Mouse (Mus musculus) adrenal gland, postnatal 36 days (tissue): Measurements from ENCODE around the gene Aox3. TPM values are rescaled to one million over a fixed set of nuclear protein-coding genes. Genes with fewer than 3 reads are reported as not detected.

Experiments used
- DNase-seq, 2 experiments: peaks; one replicate each; pipeline ENCODE4 v3.0.0; 2021; ENCODE audit warnings: mixed read lengths in 1 of 2
- long read RNA-seq, 2 experiments: library from polyadenylated mRNA; stranded (forward); transcript quantifications; one replicate each; pipeline ENCODE4 v2.0.0; 2021; ENCODE audit warnings: borderline sequencing depth in 2 of 2
- total RNA-seq, 2 experiments: library from RNA; stranded (reverse); gene quantifications; 2 replicates each; pipeline ENCODE4 v1.2.3; 2021

The Aox3 gene
- total RNA-seq: 1 to 10 TPM; 4.1 to 4.7 TPM
- long read RNA-seq, experiment 1, partial matches to known transcripts: 2 of 3 reads
- long read RNA-seq, experiment 1, other reads (novel, unspliced or antisense): 1 of 3 reads
- long read RNA-seq, experiment 2, full-length matches to known transcripts: 1 of 1 reads
- long read RNA-seq, experiment 2, partial matches to known transcripts: 0 of 1 reads
- long read RNA-seq, experiment 2, other reads (novel, unspliced or antisense): 0 of 1 reads

DNA sequence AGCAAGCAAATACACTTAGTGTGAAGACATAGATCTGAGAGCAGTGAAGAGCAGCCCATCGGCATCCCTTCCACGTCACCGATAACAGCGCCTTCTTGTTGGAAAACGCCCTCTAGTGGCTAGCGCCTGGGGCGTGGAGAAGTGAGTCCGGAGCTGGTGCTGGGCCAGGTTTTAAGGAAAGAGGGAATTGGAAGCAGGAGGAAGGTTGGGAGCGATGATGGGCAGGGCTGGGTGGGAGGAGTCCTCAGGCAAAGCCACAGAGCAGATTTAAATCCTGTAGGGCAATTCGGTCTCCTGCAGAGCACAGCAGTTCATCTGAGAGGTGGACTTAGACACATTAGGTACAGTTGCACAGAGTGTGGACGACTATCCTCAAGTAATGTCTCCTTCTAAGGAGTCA, at the start of gene Aox3:
Gene Aox3 (plus strand): TSS at position 251 of the 400 bp plus-strand sequence.
- DNase-seq: peak; percentile 80 to 88

DNA sequence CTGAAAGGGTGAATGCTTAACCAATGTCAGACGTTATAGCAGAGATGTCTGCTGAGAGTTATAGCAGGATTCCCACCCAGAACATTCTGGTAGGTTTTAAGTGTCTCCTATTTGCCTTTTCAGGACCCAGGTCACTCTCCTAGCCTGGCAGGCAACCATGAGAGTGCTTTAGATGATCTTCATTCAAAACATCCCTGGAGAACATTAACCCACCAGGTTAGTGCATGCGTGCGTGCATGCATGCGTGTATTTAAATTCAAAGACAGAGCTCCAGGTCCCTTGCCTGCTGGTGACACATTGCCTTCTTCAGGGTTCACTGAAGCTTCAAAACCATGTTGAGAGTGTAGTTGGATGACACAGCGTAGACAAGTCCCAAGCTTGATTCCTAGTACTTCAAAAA, 47.8 kb upstream of the Aox3 start:
- no peak for DNase-seq

DNA sequence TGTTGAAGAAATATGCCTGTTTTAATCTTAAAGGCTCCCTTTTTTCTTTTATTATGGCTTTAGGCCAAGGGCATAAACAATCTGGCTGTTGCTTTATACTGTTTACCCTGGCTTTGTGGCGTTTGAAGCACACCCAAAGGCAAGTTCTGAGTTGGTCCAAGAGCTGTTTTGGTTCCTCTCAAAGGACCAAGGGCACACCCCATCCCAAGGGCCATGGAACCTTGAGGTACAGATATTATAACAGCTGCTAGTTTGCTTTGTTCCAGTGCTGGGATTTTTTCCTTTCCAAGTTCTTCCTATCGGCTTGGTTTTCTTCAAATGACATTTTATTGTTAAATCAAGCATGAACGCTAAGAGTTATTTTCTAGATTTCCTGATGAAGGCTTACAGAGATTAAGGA, 47.3 kb upstream of the Aox3 start:
- DNase-seq: no peak

- no peak for DNase-seq
Measured at GRCm38 (mm10) chr1:58069181-58069580, 43.7 kb upstream of the Aox3 start.

DNA sequence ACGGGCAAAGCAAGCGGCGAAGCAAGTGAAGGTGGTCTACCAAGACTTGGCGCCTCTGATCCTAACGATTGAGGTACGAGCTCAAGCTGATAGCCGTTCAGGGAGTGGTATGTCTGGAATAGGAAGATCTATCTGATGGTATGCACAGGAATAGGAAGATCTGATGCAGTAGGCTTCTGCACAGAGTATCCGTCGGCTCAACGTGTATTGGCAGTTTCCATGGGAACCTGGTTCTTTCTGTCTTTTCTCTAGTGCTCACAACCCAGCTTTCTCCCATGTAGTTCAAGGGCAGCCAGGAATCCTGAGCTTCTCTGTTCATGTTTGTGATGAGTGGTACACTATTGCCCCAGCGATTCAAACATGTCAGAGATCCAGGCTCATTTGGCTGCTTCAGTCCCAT, 42.8 kb upstream of the Aox3 start:
- peak; percentile 9 to 14 for DNase-seq

DNA sequence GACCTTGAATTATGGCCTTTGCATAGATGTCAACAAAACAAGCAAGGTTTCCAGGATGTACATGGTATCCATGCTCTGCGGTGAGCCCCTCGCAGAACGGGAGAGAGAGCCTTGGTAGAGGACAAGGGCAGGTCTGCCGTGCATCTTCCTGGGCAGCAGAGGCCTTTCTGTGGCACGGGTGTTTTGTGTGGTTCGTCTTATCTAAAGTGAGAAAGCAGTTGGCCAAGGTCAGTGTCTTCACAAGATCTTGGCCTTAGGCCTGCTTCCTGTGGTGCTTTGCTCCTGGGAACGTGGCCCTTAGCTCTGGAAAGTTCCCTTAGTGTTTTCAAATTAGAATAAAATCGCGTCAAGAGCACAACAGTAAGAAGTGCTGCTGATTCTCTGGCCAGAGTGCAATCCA, 41.9 kb upstream of the Aox3 start:
- DNase-seq: peak; percentile 29 to 34

- DNase-seq: no peak
Measured at GRCm38 (mm10) chr1:58071509-58071908, 41.4 kb upstream of the Aox3 start.

- no peak for DNase-seq
Measured at GRCm38 (mm10) chr1:58072416-58072815, 40.5 kb upstream of the Aox3 start.

DNA sequence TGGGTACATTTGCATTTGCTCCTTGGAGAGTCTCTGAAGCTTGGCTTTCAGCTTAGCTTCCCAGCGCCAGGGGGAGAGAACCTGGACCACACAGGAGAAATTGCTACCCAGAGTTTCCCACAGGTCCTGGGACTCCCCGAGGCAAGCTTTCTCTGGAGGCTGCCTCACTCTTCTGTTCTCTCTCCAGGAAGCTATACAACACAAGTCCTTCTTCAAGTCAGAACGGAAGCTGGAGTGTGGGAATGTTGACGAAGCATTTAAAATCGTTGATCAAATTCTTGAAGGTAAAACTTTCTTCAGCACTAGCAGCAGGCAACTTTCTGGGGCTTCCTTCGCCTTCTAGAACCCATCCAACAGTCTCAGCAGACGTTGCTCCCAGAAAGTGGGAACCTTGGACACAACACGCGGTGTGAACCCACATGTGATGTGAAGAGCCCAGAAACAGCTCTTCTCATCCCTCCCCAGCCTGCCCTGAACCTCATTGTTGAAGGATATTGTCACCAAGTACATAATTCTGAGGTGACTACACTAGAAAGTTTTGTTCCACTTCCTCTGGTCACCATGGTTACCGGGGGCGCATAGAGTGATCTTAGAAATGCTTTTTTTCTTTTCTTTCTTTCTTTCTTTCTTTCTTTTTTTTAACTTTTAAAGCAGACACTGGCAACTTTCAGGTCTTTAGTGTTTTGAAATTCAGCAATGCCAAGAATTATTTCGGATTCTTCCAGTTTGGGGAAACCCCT, 39.8 kb upstream of the Aox3 start:
- peak in 1 of 2 experiments; percentile 25 for DNase-seq

DNA sequence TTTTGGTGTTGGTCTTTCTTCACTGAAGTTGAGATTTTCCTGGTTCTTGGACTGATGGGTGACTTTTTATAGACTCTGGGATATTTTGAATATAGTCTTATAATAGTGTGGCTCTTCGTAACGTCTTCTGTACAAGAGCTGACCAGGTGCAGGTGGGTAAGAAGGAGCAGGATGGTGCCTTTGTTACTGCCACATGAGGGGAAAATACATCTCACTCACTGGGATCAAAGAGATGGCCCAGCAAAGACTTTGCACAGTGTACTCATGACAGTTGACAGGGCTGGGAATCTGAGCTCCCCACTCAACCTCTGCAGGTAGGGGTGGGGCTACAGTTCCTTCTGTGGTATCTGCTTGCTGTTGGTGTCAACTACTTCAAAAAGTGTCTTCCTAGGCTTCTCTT, 38.7 kb upstream of the Aox3 start:
- no peak for DNase-seq

- no peak for DNase-seq
Measured at GRCm38 (mm10) chr1:58077882-58078281, 35.0 kb upstream of the Aox3 start.

- DNase-seq: no peak
Measured at GRCm38 (mm10) chr1:58078390-58078789, 34.5 kb upstream of the Aox3 start.

GRCm38 (mm10) chr1:58079689-58080088, 33.2 kb upstream of the Aox3 start:
- peak; percentile 12 to 19 for DNase-seq

DNA sequence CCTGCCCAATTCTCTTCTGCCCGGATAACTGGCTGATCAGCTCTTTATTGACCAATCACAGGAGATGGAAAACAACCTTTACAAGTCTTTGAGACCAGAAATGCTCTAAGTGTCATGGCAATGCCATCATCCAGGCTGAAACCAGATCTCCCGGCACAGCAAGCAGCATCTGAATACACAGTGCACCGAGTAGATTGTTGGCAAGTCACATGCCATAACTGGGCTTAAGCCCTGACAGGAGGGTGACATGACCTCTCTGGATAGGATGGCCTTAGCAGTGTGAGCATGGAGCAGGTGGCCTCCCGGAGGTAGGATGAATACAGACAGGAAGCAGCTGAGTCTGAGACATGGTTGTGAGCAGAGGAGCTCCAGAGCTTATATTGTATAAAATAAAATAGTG, 32.5 kb upstream of the Aox3 start:
- no peak for DNase-seq

GRCm38 (mm10) chr1:58081356-58081755, 31.6 kb upstream of the Aox3 start:
- DNase-seq: no peak

- peak; percentile 29 to 52 for DNase-seq
Measured at GRCm38 (mm10) chr1:58089316-58089715, 23.6 kb upstream of the Aox3 start.

DNA sequence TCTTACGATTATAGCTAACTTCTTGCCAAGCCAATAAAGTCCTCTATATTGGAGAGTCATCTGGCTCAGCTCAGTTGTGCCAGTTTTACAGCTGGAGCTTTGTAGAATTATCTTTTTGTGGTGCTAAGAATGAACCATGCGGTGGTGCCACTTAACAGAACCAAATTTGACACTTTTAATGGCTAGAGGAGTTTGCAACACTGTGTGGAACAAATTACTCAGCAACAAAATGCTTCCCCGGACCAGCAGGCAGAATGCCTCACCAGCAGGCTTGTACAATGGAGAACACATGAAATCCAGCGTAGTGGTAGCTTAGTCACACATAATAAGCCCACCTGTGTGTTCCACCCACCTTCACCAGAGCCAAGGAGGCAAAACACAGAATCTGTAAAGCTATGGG, 22.7 kb upstream of the Aox3 start:
- no peak for DNase-seq

GRCm38 (mm10) chr1:58091213-58091612, 21.7 kb upstream of the Aox3 start:
- no peak for DNase-seq

- DNase-seq: no peak
Measured at GRCm38 (mm10) chr1:58091992-58092560, 20.9 kb upstream of the Aox3 start.

DNA sequence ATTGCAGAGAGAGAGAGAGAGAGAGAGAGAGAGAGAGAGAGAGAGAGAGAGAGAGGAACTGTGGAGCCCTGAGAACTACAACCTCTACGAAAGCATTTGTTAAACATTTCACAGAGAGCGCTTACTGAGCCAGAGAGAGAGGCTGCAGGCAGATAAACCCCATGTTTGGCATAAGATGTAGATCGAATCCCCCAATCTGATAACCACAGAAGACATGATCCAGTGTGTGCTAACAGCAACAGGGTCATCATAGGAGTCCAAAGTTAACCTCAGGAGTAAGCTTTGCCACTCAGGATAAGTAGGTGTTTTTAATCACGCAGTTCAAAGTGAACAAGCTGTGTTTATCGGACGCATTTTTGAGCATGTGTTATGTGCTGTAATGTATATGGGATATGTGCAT, 15.6 kb upstream of the Aox3 start:
- DNase-seq: no peak

DNA sequence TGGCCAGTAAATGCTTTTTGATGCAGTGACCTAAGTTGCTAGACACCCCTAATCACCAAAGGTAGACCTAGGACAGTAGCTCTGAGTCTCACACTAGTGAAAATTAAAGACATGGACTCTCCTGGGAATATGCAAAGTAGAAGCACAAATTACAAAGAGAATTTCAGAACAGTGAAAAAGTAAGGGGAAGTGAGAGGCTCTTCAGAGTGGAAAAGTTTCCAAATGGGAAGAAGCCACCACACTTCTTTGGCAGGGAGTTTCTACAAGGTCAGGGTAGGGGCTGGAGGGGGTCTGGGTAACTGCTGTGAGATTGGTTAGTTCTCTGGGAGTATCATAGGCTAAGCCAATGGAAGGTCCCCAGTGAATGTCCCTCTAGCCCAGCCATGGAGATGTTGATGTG, 13.8 kb upstream of the Aox3 start:
- no peak for DNase-seq

DNA sequence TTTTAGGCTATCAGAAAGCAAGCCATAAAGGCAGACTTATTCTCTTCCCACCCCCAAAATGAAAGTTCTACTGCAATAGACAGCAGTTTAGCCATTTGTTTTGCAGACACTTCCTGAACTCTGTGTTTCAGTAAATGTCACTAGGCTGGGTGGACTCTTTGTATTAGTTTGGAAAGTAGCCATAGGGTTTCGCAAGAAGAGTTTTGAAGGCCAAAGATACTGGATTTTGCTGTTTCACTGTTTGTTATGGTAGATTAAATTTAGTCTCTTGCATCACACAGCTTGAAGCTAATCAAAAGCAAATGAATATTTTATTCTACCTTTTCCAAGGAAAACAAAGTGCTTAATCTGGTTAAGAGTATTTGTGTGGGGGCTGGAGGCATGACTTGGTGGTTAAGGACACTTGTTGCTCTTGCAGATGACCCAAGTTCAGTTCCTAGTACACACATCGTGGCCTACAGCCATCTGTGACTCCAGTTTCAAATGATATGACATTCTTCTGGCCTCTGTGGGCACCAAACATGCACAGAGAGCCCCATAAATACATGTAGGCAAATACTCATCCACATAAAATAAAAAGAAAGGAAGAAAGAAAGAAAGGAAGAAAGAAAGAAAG, 11.3 kb upstream of the Aox3 start:
- peak; percentile 24 to 37 for DNase-seq

GRCm38 (mm10) chr1:58102494-58102893, 10.4 kb upstream of the Aox3 start:
- no peak for DNase-seq
